Mouse (Mus musculus) stomach, adult 2 months (tissue): ENCODE results near the gene Cep72. TPM values are rescaled to one million over a fixed set of nuclear protein-coding genes. Genes with fewer than 3 reads are reported as not detected.

Experiments
- polyA plus RNA-seq: library from polyadenylated mRNA; depleted of rRNA; stranded (reverse); fragments of >200 nt; gene quantifications from 2 replicates; pipeline ENCODE4 v1.2.3, GENCODE M21; 2012; rRNA removed

Gene Cep72
- 0.46 and 0.81 TPM in 2 replicates for polyA plus RNA-seq

DNA sequence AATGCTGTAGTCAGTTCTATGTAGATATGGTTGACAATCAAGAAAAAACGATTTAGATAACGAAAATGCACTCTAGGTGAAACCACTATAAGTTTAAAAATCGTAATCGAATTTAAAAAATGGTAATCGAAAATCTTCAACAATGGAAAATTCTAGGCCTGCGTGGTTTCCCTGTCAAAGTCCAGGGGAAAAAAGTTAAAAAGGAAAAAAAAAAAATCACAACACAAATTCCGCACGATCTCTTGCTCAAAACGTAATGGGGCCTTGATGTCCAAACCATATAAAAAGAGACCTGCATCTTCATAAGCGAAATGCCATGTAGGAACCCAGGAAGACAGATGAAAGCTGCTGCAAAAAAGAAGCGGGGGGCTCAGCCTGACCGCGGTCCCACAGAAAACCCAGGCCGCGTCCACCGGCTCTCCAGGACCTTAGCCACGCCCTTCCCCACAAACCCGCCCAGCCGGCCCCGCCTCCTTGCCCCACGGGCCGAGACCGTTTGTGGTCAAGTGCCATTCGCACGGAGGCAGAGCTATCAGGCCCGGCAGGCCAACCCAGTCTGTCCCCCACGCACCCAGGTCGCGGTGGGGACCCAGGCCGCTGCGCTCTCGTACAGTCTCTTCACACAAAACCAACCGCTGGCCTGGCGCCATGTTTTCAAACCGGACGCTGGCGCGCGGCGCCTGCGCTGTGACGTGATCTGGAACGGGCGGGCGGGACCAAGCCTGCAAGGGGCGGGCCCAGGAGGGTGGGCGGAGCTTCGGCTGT, at the start of gene Cep72:
TSS of gene Cep72 (minus strand) at position 687 of the 765 bp plus-strand sequence.

GRCm38 (mm10) chr13:74008948-74009718, 53.0 kb downstream of the Cep72 start, which contains the start of gene Tppp:
Gene Tppp (plus strand): TSS chr13:74009407.

Other genes with a start within 250 kb of the Cep72 start
- gene Nkd2, start 214.7 kb downstream of the Cep72 start, polyA plus RNA-seq = 5.7 and 6.8 TPM in 2 replicates
- gene Trip13, start 124.5 kb downstream of the Cep72 start, polyA plus RNA-seq = 0.10 and 0.17 TPM in 2 replicates
- gene Brd9, start 124.5 kb downstream of the Cep72 start, polyA plus RNA-seq = 7.0 and 9.0 TPM in 2 replicates
- not detected in 2 replicates for gene Zdhhc11, start 98.4 kb downstream of the Cep72 start, polyA plus RNA-seq
- gene Tppp, start 52.9 kb downstream of the Cep72 start, polyA plus RNA-seq = 2.4 and 3.3 TPM in 2 replicates
- gene Slc9a3, start 59.2 kb upstream of the Cep72 start, polyA plus RNA-seq = 7.8 and 9.1 TPM in 2 replicates
- 16.4 and 17.6 TPM in 2 replicates for gene Exoc3, start 146.4 kb upstream of the Cep72 start, polyA plus RNA-seq
- gene Ahrr, start 230.0 kb upstream of the Cep72 start, polyA plus RNA-seq = 0.30 and 0.47 TPM in 2 replicates